Mouse (Mus musculus) neural tube, embryonic 14.5 days (tissue): ENCODE measurements at regions not wholly inside any gene's neighbourhood (a gene's known extent, or its start where the extent isn't known, plus 50 kb on each side); places are given as distances from the start of the nearest gene placed in this dataset.
"Not testable (repeated sequence)": the region's sequence is repeated elsewhere in the genome, so short reads cannot be mapped to it uniquely, and the experiment has no call there.

Source experiments
- ATAC-seq: fragments of 200-750 bp; cut with Nextera tagmentation; 2 replicates; pipeline ENCODE4 v1.8.0; 2017; ENCODE audit warnings: low read depth, mild to moderate bottlenecking, moderate TSS enrichment, moderate library complexity
- H3K27ac ChIP-seq: fragments of 300-500 bp; sonication (generic); 2 replicates; pipeline ENCODE4 v1.5.1; 2014; ENCODE audit warnings: low read depth, mild to moderate bottlenecking, control low read depth, low read length, moderate library complexity, mixed read lengths
- H3K27me3 ChIP-seq: fragments of 300-500 bp; sonication (generic); 2 replicates; pipeline ENCODE4 v1.6.1; 2014; ENCODE audit warnings: low read length; ENCODE audit not compliant: control insufficient read depth, insufficient read depth
- H3K36me3 ChIP-seq: fragments of 300-500 bp; sonication (generic); 2 replicates; pipeline ENCODE4 v1.6.1; 2014; ENCODE audit warnings: low read length, mixed read lengths; ENCODE audit not compliant: control insufficient read depth, insufficient read depth
- H3K4me1 ChIP-seq: fragments of 300-500 bp; sonication (generic); 2 replicates; pipeline ENCODE4 v1.6.1; 2014; ENCODE audit warnings: low read length; ENCODE audit not compliant: control insufficient read depth, insufficient read depth
- H3K4me2 ChIP-seq: fragments of 300-500 bp; sonication (generic); 2 replicates; pipeline ENCODE4 v1.6.1; 2014; ENCODE audit warnings: mild to moderate bottlenecking, low read depth, low read length, control low read depth
- H3K4me3 ChIP-seq: fragments of 300-500 bp; sonication (generic); 2 replicates; pipeline ENCODE4 v1.5.1; 2014; ENCODE audit warnings: low read depth, low read length, control low read depth, mixed read lengths
- H3K9ac ChIP-seq: fragments of 300-500 bp; sonication (generic); replicated peaks from 2 replicates; pipeline ENCODE4 v1.6.1; 2014; ENCODE audit warnings: low read depth, mild to moderate bottlenecking, control low read depth, low read length, mixed read lengths
- H3K9me3 ChIP-seq: fragments of 300-500 bp; sonication (generic); 2 replicates; pipeline ENCODE4 v1.6.1; 2016; ENCODE audit warnings: low read length; ENCODE audit not compliant: control insufficient read depth
- WGBS: fragments of 180-500 bp; shearing (Covaris S2); extraction: QIAGEN DNeasy Blood & Tissue Kit; methylation state at CpG from one replicate; pipeline ENCODE4 v1.1.7; 2014; 5-methylcytosine and 5-hydroxymethylcytosine counted together

DNA sequence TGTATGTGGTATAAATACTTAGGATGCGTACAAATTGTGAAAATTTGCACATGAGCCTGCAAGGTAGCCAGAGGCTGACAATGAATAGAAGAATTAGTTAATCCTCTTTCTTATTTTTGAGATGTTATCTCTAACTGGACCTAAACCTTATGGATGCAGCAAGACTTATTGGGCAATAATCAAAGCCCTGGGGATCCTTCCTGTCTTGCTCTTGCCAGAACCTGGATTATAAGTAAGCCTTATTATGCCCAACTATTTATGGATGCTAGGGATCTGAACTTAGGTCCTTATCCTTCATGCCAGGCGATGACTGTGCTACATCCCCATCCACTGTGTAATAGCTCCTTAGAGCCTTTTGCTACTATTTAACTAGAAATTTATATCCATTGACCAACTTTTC lies 859.3 kb downstream of the Triml1 start:
- H3K27ac ChIP-seq: no peak overlapping the region
- 92% methylated on average over 2 of the region's 2 CpGs for WGBS
- H3K36me3 ChIP-seq: no peaks in the 10 kb centered on the region
- H3K27me3 ChIP-seq: no peaks in the 10 kb centered on the region
- H3K9me3 ChIP-seq: no peaks in the 10 kb centered on the region
- no peak overlapping the region for H3K4me3 ChIP-seq
- H3K9ac ChIP-seq: no peak overlapping the region
- no peak overlapping the region for H3K4me2 ChIP-seq
- no peaks in the 10 kb centered on the region for H3K4me1 ChIP-seq
- ATAC-seq: no peak

DNA sequence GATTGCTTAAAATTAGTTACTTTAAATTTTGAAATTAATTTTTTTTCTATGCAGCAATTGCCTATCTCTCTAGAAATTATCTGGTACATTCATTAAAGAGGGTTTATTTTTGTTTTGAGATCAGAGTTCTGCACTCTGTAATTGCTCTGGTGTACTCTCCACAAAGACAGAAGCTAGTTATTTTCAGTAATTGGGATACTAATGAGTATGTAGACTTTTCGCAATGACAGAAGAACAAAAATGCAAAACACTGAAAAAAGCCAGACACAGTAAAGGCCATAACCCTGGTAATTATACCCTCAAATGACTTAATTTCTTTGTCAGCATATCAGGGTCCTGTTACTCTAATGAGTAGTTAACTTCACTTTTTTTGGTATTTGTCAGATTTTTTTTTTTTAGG lies 836.5 kb upstream of the Frg1 start:
- no peak overlapping the region for H3K9ac ChIP-seq
- no peaks in the 10 kb centered on the region for H3K4me1 ChIP-seq
- WGBS: 91% methylated on average over 1 of the region's 1 CpGs
- H3K4me3 ChIP-seq: no peak overlapping the region
- H3K36me3 ChIP-seq: no peaks in the 10 kb centered on the region
- H3K9me3 ChIP-seq: no peaks in the 10 kb centered on the region
- ATAC-seq: no peak
- H3K4me2 ChIP-seq: no peak overlapping the region
- no peaks in the 10 kb centered on the region for H3K27me3 ChIP-seq
- no peak overlapping the region for H3K27ac ChIP-seq

DNA sequence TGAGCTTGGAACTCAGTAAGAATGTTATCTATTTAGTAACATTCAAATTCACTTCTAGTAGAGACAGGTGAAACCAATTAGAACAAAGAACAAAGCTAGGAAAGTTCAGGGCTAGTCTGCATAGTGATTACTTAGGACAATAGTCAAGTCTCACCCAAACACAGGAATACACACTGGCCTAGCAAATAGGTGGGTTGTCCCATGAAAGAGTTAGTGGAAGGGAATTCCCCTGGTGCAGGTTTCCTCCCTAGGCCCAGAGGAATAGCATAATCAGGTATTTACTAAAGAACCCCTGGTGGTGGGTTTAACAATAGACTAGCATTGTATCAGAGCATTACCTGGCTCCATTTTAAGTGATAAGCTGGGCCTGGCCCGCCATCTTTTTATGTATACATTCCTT lies 825.4 kb upstream of the Frg1 start:
- not testable (repeated sequence) for H3K4me2 ChIP-seq, H3K36me3 ChIP-seq, H3K9ac ChIP-seq, ATAC-seq, H3K4me3 ChIP-seq, H3K27ac ChIP-seq, H3K9me3 ChIP-seq, H3K4me1 ChIP-seq, H3K27me3 ChIP-seq
- 77% methylated on average over 1 of the region's 1 CpGs for WGBS

DNA sequence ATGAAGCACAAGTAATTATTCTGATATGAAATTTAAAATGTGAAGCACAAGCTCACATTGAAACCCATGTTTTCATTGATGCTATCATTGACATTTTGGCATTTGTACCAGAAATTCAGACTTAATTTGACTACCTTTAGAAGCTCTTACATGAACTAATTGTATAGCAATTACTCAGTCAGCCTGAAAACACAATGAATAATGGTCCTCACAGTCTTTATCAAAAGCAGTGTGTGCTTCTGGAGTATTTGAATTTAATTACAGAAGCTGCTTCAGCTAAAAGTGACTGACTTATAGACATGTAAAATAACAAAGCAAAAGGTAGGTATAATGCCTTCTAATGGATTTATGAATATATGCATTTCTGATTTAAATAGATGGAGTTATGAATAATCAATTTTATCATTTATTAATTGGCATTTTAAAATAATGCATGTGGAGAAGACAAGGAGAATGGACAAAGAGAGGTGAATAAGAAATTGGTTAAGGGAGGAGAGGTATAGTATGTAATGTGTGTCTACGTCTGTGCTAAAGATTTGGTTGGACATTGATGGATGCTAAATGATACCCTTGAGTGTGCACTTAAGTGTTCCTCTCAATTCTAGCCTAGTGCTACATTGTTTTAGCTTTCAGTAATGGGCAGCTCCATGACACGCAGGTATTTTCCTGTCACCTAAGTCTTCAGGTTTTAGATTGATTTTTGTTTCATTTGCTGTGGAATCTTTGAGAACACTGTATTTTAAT lies 803.2 kb upstream of the Frg1 start:
- Histone ChIP-seq H3K4me1 (no peaks in the 10 kb centered on the region), H3K9ac (no peak overlapping the region), H3K9me3 (no peaks in the 10 kb centered on the region), H3K4me3 (no peak overlapping the region), H3K4me2 (no peak overlapping the region), H3K27me3 (no peaks in the 10 kb centered on the region), H3K27ac (no peak overlapping the region), H3K36me3 (no peaks in the 10 kb centered on the region)
- 75% methylated on average over 2 of the region's 2 CpGs for WGBS
- ATAC-seq: no peak

DNA sequence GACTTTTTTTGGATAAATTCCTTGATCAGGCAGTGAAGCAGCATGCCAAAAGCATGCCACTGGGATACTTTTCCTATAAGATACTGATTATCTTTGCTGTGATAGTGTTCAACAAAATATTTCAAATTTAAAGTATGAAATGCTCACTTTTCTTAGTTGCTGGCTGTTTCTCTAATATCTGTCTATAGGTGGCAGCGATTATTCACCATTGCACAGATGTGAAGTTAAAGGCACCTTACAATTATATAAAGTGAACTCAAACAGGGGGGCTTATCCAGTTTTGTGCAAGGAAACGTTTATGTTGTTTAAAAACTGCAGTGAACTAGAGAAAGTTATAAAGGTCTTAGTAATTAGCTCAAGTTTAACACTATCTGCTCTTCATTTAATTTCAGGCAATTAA lies 794.1 kb upstream of the Frg1 start:
- Histone ChIP-seq H3K4me2 (no peak overlapping the region), H3K27me3 (no peaks in the 10 kb centered on the region), H3K27ac (no peak overlapping the region), H3K36me3 (no peaks in the 10 kb centered on the region), H3K4me3 (no peak overlapping the region), H3K9me3 (no peaks in the 10 kb centered on the region), H3K9ac (no peak overlapping the region), H3K4me1 (no peaks in the 10 kb centered on the region)
- no peak for ATAC-seq
- WGBS: 64% methylated on average over 2 of the region's 2 CpGs

DNA sequence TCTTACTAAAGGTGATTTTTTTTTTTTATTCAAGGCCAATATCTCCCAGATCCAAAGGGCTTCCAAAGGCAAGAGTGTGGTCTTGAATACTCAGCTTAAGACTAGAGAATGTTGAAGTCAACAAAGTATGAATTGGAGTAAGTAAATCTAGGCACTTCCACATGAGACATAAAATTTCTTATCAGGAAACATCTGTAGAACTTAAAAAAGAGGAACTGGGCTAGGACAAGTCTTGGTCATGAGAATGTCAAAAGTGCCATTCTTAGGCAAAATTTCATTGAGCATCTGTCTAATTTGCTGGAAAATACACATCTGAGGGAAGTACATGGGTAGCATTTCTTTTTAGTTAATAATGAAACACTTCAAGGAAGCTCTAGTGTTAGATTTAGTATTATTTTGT lies 793.1 kb upstream of the Frg1 start:
- no peaks in the 10 kb centered on the region for H3K4me1 ChIP-seq
- ATAC-seq: no peak
- H3K27ac ChIP-seq: no peak overlapping the region
- H3K27me3 ChIP-seq: no peaks in the 10 kb centered on the region
- H3K36me3 ChIP-seq: no peaks in the 10 kb centered on the region
- H3K4me3 ChIP-seq: no peak overlapping the region
- no peak overlapping the region for H3K9ac ChIP-seq
- H3K9me3 ChIP-seq: no peaks in the 10 kb centered on the region
- H3K4me2 ChIP-seq: no peak overlapping the region

DNA sequence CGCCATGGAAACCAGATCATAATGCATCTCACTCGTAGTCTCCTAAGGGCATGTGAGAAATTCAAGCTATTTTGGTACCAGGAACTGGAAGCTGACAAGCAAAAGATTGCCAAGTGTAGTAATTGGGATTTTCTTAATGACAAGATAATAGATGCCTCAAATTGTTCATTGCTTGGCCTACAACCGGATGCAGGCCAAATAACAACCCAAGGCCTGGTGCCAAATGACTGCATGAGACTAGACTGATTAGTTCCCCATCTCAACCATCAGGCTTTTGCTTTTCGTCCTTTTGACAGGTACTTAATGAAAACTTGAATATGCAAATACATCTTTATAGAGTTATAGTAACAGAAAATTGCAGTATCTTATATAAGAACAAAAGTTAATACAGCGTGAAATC lies 780.4 kb upstream of the Frg1 start:
- 81% methylated on average over 5 of the region's 5 CpGs for WGBS
- no peaks in the 10 kb centered on the region for H3K36me3 ChIP-seq

DNA sequence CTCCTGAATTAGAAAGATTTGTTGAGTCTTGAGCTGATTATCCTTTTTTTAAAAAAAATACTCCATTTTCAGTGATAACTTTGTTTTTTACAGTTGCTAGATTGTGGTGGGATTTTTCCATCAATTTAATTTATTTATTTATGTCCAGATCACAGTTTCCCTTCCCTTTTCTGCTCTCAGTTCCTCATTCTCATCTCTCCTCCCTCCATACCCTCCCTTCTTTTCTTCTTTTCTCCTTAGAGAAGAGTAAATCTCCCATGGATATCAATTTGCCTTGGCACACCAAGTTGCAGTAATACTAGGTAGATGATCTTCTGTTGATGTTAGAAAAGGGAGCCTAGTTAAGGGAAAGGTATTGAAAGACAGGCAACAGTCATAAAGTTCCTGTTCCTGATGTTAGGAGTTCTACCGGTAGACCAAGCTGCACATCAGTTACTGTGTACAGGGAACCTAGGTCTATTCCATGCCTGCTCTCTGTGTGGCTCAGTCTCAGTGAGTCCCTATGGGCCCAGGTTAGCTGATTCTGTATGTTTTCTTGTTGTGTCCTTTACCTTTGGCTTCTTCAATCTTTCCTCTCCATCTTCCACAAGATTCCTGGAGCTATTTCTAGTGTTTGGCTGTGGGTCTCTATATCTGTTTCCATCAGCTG lies 777.2 kb upstream of the Frg1 start:
- no peak overlapping the region for H3K27ac ChIP-seq
- no peaks in the 10 kb centered on the region for H3K4me1 ChIP-seq
- no peaks in the 10 kb centered on the region for H3K27me3 ChIP-seq
- no peak for ATAC-seq
- H3K36me3 ChIP-seq: no peaks in the 10 kb centered on the region
- H3K4me2 ChIP-seq: no peak overlapping the region
- H3K9ac ChIP-seq: no peak overlapping the region
- no peak overlapping the region for H3K4me3 ChIP-seq
- WGBS: 97% methylated on average over 1 of the region's 1 CpGs
- H3K9me3 ChIP-seq: no peaks in the 10 kb centered on the region

More for the DNA sequence above, 780.4 kb upstream of the Frg1 start:
- Histone ChIP-seq H3K4me3 (no peak overlapping the region), H3K9ac (no peak overlapping the region), H3K9me3 (no peaks in the 10 kb centered on the region), H3K4me2 (no peak overlapping the region), H3K27me3 (no peaks in the 10 kb centered on the region), H3K27ac (no peak overlapping the region), H3K4me1 (no peaks in the 10 kb centered on the region)
- no peak for ATAC-seq

DNA sequence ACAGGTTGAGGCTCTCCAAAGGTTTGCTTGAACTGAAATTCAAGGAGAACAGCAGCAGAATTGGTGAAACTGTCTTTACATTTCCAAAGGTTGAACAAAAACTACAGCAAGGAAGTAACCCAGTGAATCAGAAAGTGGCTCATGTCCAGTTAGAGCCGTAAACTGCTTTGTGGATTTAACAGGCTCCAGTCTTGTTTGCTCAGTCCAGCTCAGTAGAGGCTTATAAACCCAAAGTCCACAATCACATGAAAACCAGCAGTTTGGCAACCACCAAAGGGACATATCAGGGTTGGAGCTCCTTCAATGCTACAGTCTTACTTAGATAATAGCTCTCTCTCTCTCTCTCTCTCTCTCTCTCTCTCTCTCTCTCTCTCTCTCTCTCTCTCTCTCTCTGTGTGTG lies 770.2 kb upstream of the Frg1 start:
- Histone ChIP-seq H3K4me2 (no peak overlapping the region), H3K27ac (no peak overlapping the region), H3K36me3 (no peaks in the 10 kb centered on the region), H3K4me1 (no peaks in the 10 kb centered on the region), H3K4me3 (no peak overlapping the region), H3K27me3 (no peaks in the 10 kb centered on the region), H3K9me3 (no peaks in the 10 kb centered on the region), H3K9ac (no peak overlapping the region)
- WGBS: 86% methylated on average over 1 of the region's 1 CpGs
- no peak for ATAC-seq
